Mouse (Mus musculus) embryonic fibroblast, embryonic 13.5 days (primary cell): ENCODE measurements around the gene Ccnq.

Experiments used
- CTCF ChIP-seq: IDR thresholded peaks from 2 replicates; pipeline ENCODE4 v1.5.1; 2011; ENCODE audit warnings: mild to moderate bottlenecking, control low read depth, low read length, moderate library complexity, borderline replicate concordance; ENCODE audit not compliant: insufficient read depth
- POLR2A ChIP-seq: IDR thresholded peaks from 2 replicates; pipeline ENCODE4 v1.6.1; 2011; ENCODE audit warnings: low read depth, mild to moderate bottlenecking, control low read depth, low read length, moderate library complexity

- no peak for TF ChIP-seq POLR2A
- TF ChIP-seq CTCF, result no peak
Observed at GRCm38 (mm10) chr11:78780571-78780970, 29.0 kb upstream of the Ccnq start.
